Mouse (Mus musculus): ENCODE data around the gene Por.

DNA sequence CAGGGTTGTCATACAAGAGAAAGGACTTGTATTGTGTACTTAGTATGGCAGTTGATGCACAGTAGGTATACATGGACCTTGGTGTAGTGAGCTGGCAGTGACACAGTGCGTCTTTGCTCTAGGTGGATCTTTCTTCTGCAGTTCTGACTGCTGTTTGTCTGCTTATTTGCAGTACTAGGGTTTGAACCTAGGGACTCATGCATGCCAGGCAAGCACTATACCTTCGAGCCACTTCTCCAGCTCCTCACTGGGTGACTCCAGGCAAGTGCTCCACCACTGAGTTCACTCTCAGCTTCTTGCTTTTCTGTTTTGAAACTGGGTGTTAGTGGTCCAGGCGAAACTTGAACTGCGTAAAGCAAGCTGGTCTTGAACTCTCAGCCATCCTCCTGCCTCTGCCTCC lies 31.8 kb downstream of the Por start:
- TF ChIP-seq EP300 (IDR thresholded peaks at IDR 0.05; ENCODE audit: low read depth) (no peak), CTCF (IDR thresholded peaks at IDR 0.05; ENCODE audit: low read depth) (no peak)

Measured in heart, postnatal 0 days (tissue).